Mouse (Mus musculus): ENCODE results near the gene Tom1l2. TPM values are rescaled to one million over a fixed set of nuclear protein-coding genes. Genes with fewer than 3 reads are reported as not detected.

Gene Tom1l2
- polyA plus RNA-seq, 1 experiment, result 95.2 TPM

DNA sequence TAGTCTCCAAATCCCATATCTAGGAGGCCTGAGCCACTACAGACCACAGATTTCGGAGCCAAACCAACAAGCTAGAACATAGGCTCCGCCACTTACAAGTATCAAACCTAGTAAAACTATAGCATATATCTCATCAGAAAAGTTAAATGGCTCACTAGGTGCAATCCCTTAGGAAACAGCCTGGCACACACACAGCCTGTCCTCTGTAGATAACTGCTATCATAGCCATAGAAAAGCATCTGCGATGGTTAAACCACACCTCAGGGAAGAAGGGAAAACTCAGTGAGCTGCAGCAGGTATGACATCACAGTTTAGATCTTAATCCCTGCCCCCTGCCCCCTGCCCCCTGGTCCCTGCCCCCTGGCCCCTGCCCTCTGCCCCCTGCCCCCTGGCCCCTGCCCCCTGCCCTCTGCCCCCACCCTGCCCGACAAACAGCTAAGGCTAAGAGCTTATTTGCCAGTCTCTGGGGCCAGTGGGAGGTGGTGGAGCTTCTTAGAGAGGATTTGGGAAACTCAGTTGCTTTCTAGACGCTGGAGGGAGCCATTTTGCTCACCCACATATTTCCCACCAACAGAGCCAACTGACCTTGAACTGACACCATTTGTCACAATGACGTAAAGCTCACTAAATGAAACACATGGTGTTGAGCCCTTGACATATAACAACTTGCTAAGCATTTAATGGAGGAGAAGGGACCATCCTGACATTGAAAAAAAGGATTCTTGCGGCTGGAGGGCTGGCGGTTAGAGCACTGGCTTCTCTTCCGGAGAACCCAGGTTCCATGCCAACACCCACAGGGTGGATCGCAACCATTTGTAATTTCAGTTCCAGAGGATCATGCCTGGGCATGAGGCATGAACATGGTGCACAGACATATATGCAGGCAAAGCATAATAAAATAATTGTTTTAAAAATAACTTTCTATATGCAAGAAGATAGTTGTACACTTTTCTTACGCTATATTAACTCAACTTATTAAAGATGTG is 72.0 kb downstream of the Tom1l2 start:
- TF ChIP-seq CTCF (conservative IDR thresholded peaks at IDR 0.05; ENCODE audit: insufficient read depth, insufficient read length, low read depth, low read length) (no peak), POLR2A (IDR thresholded peaks at IDR 0.05; ENCODE audit: low read depth, low read length) (no peak)
- DNase-seq, result no peak
- Histone ChIP-seq H3K27me3 (replicated peaks; ENCODE audit: control insufficient read depth, insufficient read depth, low read length) (no peaks in the 10 kb centered on the region), H3K4me1 (ENCODE audit: control insufficient read depth, insufficient read depth, low read length) (peaks cover 2% of the 10 kb centered on the region), H3K4me3 (ENCODE audit: insufficient read depth, low read depth, low read length) (no peak overlapping the region), H3K36me3 (ENCODE audit: control insufficient read depth, insufficient read depth, low read length) (no peaks in the 10 kb centered on the region; the same call in 1 of the 2 replicates), H3K27ac (ENCODE audit: insufficient read depth, low read depth, low read length) (peak overlapping the region; percentile 49)
- 68% methylated on average over 11 of the region's 11 CpGs for WGBS

- Histone ChIP-seq H3K4me3 (ENCODE audit: insufficient read depth, low read depth, low read length) (no peak overlapping the region), H3K4me1 (ENCODE audit: control insufficient read depth, insufficient read depth, low read length) (peaks cover 2% of the 10 kb centered on the region), H3K36me3 (ENCODE audit: control insufficient read depth, insufficient read depth, low read length) (no peaks in the 10 kb centered on the region; the same call in 1 of the 2 replicates), H3K27me3 (replicated peaks; ENCODE audit: control insufficient read depth, insufficient read depth, low read length) (no peaks in the 10 kb centered on the region), H3K27ac (ENCODE audit: insufficient read depth, low read depth, low read length) (no peak overlapping the region)
- no peak for DNase-seq
- TF ChIP-seq CTCF (conservative IDR thresholded peaks at IDR 0.05; ENCODE audit: insufficient read depth, insufficient read length, low read depth, low read length) (no peak), POLR2A (IDR thresholded peaks at IDR 0.05; ENCODE audit: low read depth, low read length) (no peak)
- WGBS, result 85% methylated on average over 5 of the region's 5 CpGs
Measured at GRCm38 (mm10) chr11:60279483-60279882, 73.2 kb downstream of the Tom1l2 start.

- Histone ChIP-seq H3K4me1 (ENCODE audit: control insufficient read depth, insufficient read depth, low read length) (peaks cover 2% of the 10 kb centered on the region), H3K27me3 (replicated peaks; ENCODE audit: control insufficient read depth, insufficient read depth, low read length) (no peaks in the 10 kb centered on the region), H3K36me3 (ENCODE audit: control insufficient read depth, insufficient read depth, low read length) (no peaks in the 10 kb centered on the region; the same call in 1 of the 2 replicates), H3K27ac (ENCODE audit: insufficient read depth, low read depth, low read length) (no peak overlapping the region), H3K4me3 (ENCODE audit: insufficient read depth, low read depth, low read length) (no peak overlapping the region)
- TF ChIP-seq CTCF (conservative IDR thresholded peaks at IDR 0.05; ENCODE audit: insufficient read depth, insufficient read length, low read depth, low read length) (no peak), POLR2A (IDR thresholded peaks at IDR 0.05; ENCODE audit: low read depth, low read length) (no peak)
- DNase-seq, result no peak
- WGBS, result 77% methylated on average over 5 of the region's 5 CpGs
Measured at GRCm38 (mm10) chr11:60277771-60278170, 74.9 kb downstream of the Tom1l2 start.

- no peak for DNase-seq
- no peak overlapping the region for H3K27ac ChIP-seq (ENCODE audit: insufficient read depth, low read depth, low read length)
- H3K4me1 ChIP-seq (ENCODE audit: control insufficient read depth, insufficient read depth, low read length), result peaks cover 2% of the 10 kb centered on the region
- TF ChIP-seq POLR2A (IDR thresholded peaks at IDR 0.05; ENCODE audit: low read depth, low read length) (no peak), CTCF (conservative IDR thresholded peaks at IDR 0.05; ENCODE audit: insufficient read depth, insufficient read length, low read depth, low read length) (no peak)
- WGBS, result 79% methylated on average over 8 of the region's 8 CpGs
- no peak overlapping the region for H3K4me3 ChIP-seq (ENCODE audit: insufficient read depth, low read depth, low read length)
- H3K36me3 ChIP-seq (ENCODE audit: control insufficient read depth, insufficient read depth, low read length), result no peaks in the 10 kb centered on the region; the same call in 1 of the 2 replicates
- H3K27me3 ChIP-seq (replicated peaks; ENCODE audit: control insufficient read depth, insufficient read depth, low read length), result no peaks in the 10 kb centered on the region
Measured at GRCm38 (mm10) chr11:60277164-60277740, 75.5 kb downstream of the Tom1l2 start.

DNA sequence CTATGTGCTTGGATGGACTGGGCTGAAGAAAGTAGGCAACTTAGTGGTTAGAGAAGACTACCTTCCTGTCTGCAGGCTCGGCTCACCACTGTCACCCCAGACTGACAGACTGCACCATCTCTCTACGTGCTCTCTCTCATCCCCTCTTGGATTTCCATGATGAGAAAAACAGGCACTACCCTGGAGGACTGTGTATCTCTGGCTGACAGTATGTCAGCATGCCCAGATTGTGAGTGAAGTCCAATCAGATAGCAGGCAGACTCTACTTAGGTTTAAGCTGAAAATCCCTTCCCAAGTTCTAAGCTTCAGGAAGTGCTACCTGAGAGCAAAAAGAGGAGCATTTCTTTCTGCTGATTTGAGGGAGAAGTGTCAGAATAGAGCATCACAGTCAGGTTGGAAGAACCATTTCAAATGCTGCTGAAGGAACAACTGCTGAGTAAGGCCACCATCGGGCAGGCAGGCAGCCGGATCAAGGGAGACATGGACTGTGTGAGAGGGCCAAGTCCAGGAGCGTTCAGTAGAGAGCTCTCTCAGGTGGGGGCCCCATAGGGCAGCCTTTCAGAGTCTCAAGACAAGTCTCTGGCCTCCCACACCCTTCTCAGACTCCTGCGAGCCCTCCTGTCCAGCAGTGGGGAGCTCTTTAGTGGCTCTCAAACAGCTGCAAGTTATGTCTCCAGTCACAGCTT is 76.2 kb downstream of the Tom1l2 start:
- peaks cover 2% of the 10 kb centered on the region for H3K4me1 ChIP-seq (ENCODE audit: control insufficient read depth, insufficient read depth, low read length)
- no peak overlapping the region for H3K27ac ChIP-seq (ENCODE audit: insufficient read depth, low read depth, low read length)
- no peaks in the 10 kb centered on the region; the same call in 1 of the 2 replicates for H3K36me3 ChIP-seq (ENCODE audit: control insufficient read depth, insufficient read depth, low read length)
- H3K27me3 ChIP-seq (replicated peaks; ENCODE audit: control insufficient read depth, insufficient read depth, low read length), result no peaks in the 10 kb centered on the region
- no peak for TF ChIP-seq POLR2A (IDR thresholded peaks at IDR 0.05; ENCODE audit: low read depth, low read length)
- no peak for TF ChIP-seq CTCF (conservative IDR thresholded peaks at IDR 0.05; ENCODE audit: insufficient read depth, insufficient read length, low read depth, low read length)
- peak; percentile 54 for DNase-seq
- H3K4me3 ChIP-seq (ENCODE audit: insufficient read depth, low read depth, low read length), result no peak overlapping the region
- whole genome bisulfite sequencing, result 76% methylated on average over 6 of the region's 6 CpGs

GRCm38 (mm10) chr11:60273273-60273805 is 79.4 kb downstream of the Tom1l2 start:
- TF ChIP-seq CTCF (conservative IDR thresholded peaks at IDR 0.05; ENCODE audit: insufficient read depth, insufficient read length, low read depth, low read length), result no peak
- no peak for TF ChIP-seq POLR2A (IDR thresholded peaks at IDR 0.05; ENCODE audit: low read depth, low read length)
- Histone ChIP-seq H3K27me3 (replicated peaks; ENCODE audit: control insufficient read depth, insufficient read depth, low read length) (no peaks in the 10 kb centered on the region), H3K36me3 (ENCODE audit: control insufficient read depth, insufficient read depth, low read length) (no peaks in the 10 kb centered on the region), H3K27ac (ENCODE audit: insufficient read depth, low read depth, low read length) (no peak overlapping the region), H3K4me3 (ENCODE audit: insufficient read depth, low read depth, low read length) (no peak overlapping the region), H3K4me1 (ENCODE audit: control insufficient read depth, insufficient read depth, low read length) (no peaks in the 10 kb centered on the region)
- WGBS, result 57% methylated on average over 5 of the region's 5 CpGs
- peak; percentile 33 for DNase-seq
